Mouse (Mus musculus) A20 (cell line): ENCODE data around the gene Rab26.

Experiments
- DNase-seq: peaks from one replicate; pipeline ENCODE4 v3.0.0-alpha.2; 2011; ENCODE audit warnings: low read depth, low spot score

The Rab26 gene

GRCm38 (mm10) chr17:24548435-24548834, 14.4 kb upstream of the Rab26 start:
- peak; percentile 85 for DNase-seq

GRCm38 (mm10) chr17:24546234-24546633, 12.2 kb upstream of the Rab26 start:
- DNase-seq = no peak

GRCm38 (mm10) chr17:24545247-24545646, 11.2 kb upstream of the Rab26 start:
- no peak for DNase-seq

GRCm38 (mm10) chr17:24544613-24545012, 10.6 kb upstream of the Rab26 start:
- DNase-seq = no peak

GRCm38 (mm10) chr17:24540375-24540774, 6.4 kb upstream of the Rab26 start:
- DNase-seq = peak; percentile 79

- peak; percentile 67 for DNase-seq
Measured at GRCm38 (mm10) chr17:24538950-24539349, 4.9 kb upstream of the Rab26 start.

GRCm38 (mm10) chr17:24537536-24537935, 3.5 kb upstream of the Rab26 start:
- DNase-seq = no peak

GRCm38 (mm10) chr17:24535300-24535699, 1.3 kb upstream of the Rab26 start:
- no peak for DNase-seq

- peak; percentile 95 for DNase-seq
Measured at GRCm38 (mm10) chr17:24533099-24533992, 664 bp downstream of the Rab26 start.

- peak; percentile 38 for DNase-seq
Measured at GRCm38 (mm10) chr17:24532045-24532444, 2.0 kb downstream of the Rab26 start.

- DNase-seq = peak; percentile 35
Measured at GRCm38 (mm10) chr17:24531064-24531463, 2.9 kb downstream of the Rab26 start.

GRCm38 (mm10) chr17:24530361-24531050, 3.5 kb downstream of the Rab26 start:
- peak; percentile 49 for DNase-seq

GRCm38 (mm10) chr17:24529883-24530282, 4.1 kb downstream of the Rab26 start:
- DNase-seq = peak; percentile 44

GRCm38 (mm10) chr17:24529007-24529451, 5.0 kb downstream of the Rab26 start:
- DNase-seq = peak; percentile 80

GRCm38 (mm10) chr17:24528560-24528918, 5.5 kb downstream of the Rab26 start:
- peak; percentile 39 for DNase-seq

GRCm38 (mm10) chr17:24527723-24528559, 6.1 kb downstream of the Rab26 start, which contains the start of gene Traf7:
TSS of gene Traf7 (minus strand) at chr17:24527938.
- peak; percentile 99 for DNase-seq

- DNase-seq = no peak
Measured at GRCm38 (mm10) chr17:24527315-24527714, 6.7 kb downstream of the Rab26 start.

- DNase-seq = no peak
Measured at GRCm38 (mm10) chr17:24524734-24525133, 9.3 kb downstream of the Rab26 start.

- no peak for DNase-seq
Measured at GRCm38 (mm10) chr17:24520450-24520849, 13.6 kb downstream of the Rab26 start.

GRCm38 (mm10) chr17:24514270-24515257, 19.4 kb downstream of the Rab26 start:
- DNase-seq = no peak
